Mouse (Mus musculus) adrenal gland, postnatal 10 days (tissue): ENCODE results near the gene Irx2. TPM values are rescaled to one million over a fixed set of nuclear protein-coding genes. Genes with fewer than 3 reads are reported as not detected.

ENCODE experiments used
- DNase-seq: peaks from one replicate; pipeline ENCODE4 v3.0.0; 2021; ENCODE audit warnings: mixed read lengths
- total RNA-seq, 2 experiments: library from RNA; stranded (reverse); gene quantifications; 2 replicates each; pipeline ENCODE4 v1.2.3; 2021

The Irx2 gene
- total RNA-seq, 2 experiments from 2014 or later: 0.42 to 0.60 TPM

DNA sequence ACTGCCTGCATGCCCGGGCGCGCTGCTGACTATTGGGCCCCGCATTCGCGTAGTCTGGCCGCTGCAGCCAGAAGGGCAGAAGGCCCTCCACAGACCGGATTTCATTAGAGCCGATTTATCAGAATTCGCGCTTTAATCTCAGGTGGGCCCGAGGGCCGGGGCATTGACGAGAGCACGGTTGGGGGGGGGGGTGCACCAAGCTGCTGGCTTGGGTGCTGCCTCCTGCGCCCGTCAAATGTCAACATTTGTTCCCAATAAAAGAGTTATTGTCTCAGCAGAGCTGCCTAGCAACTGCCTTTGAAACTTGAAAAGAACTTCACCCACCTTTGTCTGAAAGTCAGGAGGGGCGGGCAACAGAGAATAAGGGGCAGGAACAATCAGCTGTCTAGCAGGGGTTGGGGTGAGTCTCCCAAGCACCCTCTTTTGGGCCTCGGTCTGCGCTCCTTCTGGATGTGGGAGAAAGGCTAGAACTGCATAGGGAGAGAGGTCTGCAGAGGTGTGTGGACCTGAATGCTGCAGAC lies 7.8 kb downstream of the Irx2 start:
- DNase-seq: no peak

DNA sequence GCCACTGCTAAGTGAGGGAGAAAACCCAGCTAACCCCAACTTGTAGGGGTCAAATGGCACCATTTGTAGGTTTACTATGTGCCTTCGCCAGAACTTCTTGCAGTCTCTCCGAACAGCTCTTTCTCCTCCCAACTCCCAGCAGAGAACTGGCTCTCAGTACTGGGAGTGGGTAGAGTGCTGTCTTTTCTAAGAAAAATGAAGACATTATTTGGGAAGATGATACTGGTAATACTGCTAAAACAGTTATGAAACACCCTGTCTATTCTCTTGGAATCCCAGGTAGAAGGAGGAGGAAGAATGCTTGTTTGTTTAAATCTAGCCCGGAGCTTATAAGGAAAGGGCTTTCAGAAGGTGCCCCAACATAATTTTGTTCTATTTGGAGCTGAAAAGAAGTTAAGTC lies 8.9 kb downstream of the Irx2 start:
- no peak for DNase-seq

DNA sequence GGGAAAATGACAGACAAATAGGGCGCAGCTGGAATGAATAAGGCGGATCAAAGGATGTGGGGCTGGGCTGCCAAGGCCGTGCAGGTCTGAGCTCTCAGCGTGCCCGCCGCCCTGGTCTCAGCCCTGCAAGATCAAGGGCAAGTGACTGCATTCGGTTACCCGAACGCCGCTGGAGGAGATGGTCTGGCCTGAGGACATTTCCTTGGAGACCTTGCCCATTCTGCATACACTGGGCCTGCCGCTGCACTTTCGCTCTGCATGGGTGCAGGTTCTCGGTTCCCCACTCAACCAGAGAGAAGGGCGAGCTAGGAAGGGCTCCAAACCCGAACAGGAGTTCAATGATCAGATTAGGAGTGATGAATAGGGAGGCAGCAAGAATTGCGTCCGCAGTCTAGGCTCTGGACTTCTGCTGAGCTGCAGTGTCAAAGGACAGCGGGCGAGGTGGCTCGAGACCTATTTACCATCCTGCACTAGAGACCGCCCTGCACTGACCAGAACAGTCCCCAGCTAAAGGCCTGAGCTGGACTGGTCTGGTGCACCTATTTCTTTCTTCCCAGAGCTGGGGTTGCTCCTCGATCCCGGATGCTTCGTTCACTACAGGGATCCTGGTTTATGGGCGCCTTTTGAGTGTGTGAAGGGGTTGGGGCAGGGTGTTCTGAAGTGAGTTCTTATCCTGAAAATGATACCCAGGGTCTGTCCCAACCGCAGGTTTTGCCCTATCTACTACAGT lies 9.9 kb downstream of the Irx2 start:
- DNase-seq: no peak

DNA sequence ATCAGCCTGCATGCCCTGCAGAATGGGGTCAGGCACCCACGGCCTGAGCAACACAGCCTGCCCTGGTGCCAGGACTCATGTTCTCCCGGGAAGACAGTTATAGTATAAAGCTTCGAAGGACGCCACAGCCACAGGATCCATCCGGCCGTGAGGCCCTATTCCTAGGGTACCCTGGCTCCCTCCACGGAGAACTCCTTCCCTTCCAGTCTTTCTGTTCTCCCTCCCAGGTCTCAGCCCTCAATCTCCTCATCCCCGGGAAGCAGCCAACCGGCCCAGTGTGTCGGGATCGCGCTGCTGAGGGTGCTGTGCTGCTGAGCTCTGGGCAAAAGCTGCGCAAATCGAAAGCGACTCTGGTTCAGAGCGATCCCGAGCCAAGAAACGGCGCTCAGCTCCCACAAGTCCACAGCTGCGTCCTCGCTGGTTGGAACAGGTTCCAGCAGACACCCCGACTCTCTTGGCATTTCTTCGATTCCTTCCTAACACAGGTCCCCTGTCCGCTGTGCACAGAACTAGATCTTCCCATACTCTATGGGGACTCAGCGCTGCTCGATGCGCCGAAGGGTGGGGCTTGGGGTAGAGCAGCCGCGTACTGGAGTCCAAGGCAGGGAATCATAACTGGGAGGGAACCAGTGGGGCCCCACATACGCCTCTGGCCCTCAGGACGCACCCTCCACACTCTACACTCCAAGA lies 11.0 kb downstream of the Irx2 start:
- peak; percentile 35 for DNase-seq

DNA sequence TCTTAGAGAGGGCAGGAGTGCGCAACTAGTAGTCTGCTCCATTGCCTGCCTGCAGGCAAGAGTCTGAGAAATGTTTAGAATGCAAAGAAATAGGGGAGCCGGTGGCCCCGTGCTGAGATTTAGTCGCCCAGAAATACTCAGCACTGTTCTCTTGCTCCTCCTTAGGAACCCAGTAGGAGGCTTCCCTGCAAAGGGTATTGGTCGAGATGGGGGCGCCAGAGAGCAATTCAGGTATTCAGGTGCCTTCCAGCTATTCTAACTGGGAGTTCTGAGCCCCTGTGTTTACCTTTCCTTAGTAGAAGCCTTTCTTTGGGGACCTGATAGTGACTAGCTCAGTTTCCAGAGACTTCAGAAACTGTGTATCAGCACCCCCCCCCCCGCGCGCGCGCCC lies 11.5 kb downstream of the Irx2 start:
- DNase-seq: peak; percentile 38

DNA sequence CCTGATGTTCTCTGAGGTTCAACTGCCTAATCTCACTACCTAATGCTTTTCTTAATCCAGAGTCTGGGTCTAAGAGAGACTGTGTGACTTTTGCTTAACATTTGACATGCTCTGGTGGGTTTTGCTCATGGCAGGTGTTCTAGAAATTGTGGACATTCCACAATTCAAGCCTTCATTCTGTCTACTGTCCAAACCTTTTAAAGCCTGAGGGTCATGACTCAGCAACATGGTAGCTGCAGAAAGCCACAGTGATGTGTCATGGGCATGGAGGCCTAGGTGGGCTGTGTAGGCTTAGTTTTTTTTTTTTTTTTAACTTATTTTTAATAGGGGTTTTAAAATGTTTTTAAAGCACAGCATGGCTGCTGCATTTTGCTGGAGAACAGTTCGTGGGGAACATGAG lies 27.8 kb downstream of the Irx2 start:
- DNase-seq: no peak

DNA sequence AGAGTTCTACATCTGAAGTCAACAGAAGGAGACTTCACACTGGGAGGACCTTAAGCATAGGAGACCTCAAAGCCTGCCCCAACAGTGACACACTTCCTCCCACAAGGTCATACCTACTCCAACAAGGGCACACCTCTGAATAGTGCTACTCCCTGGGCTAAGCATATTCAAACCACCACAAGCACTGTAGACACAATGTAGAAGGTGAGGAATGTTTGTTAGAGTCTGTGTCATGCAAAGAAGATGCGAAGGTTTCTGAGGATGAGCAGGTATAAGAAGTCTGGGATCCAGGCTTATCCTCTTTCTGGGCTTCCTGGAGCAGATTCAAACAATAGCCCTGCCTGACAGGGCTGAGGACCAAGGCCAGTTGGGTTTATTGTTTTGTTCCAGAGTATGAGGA lies 47.2 kb downstream of the Irx2 start:
- no peak for DNase-seq
